Mouse (Mus musculus) left cerebral cortex, postnatal 36 days (tissue): ENCODE data around the gene Notch3. TPM values are rescaled to one million over a fixed set of nuclear protein-coding genes. Genes with fewer than 3 reads are reported as not detected.
"Not testable (repeated sequence)": the region's sequence is repeated elsewhere in the genome, so short reads cannot be mapped to it uniquely, and the experiment has no call there.

ENCODE experiments used
- DNase-seq, 2 experiments: peaks; one replicate each; pipeline ENCODE4 v3.0.0; 2021 to 2022; ENCODE audit warnings: low spot score in 2 of 2, mixed read lengths in 1 of 2
- intact Hi-C: fragments of 180-260 bp; cut with DNase I; formaldehyde crosslinking; loops from one replicate; pipeline ENCODE4 v1.15.1; 2025
- total RNA-seq, 2 experiments: library from RNA; stranded (reverse); gene quantifications; 2 replicates each; pipeline ENCODE4 v1.2.3; 2021

Gene Notch3
- total RNA-seq, 2 experiments from 2014 or later: 7.7 to 10.8 TPM

- intact Hi-C loops: no loop called here
These were observed 44.1 kb downstream of the Notch3 start for GRCm38 (mm10) chr17:32122587-32122970.

GRCm38 (mm10) chr17:32121833-32122586, 44.6 kb downstream of the Notch3 start:
- no peak for DNase-seq
- intact Hi-C loops: no loop called here

More at GRCm38 (mm10) chr17:32122587-32122970, 44.1 kb downstream of the Notch3 start:
- no peak for DNase-seq

GRCm38 (mm10) chr17:32120771-32121532, 45.7 kb downstream of the Notch3 start:
- DNase-seq: no peak
- intact Hi-C loops: no loop called here

GRCm38 (mm10) chr17:32119196-32119595, 47.5 kb downstream of the Notch3 start:
- DNase-seq: no peak
- intact Hi-C loops: no loop called here

GRCm38 (mm10) chr17:32118484-32118883, 48.2 kb downstream of the Notch3 start:
- no peak for DNase-seq
- intact Hi-C loops: no loop called here

- DNase-seq: peak; percentile 65 to 77
- intact Hi-C loops: not testable (repeated sequence)
These were observed 48.7 kb downstream of the Notch3 start for GRCm38 (mm10) chr17:32117872-32118421.

GRCm38 (mm10) chr17:32117287-32117871, 49.3 kb downstream of the Notch3 start:
- no peak for DNase-seq
- intact Hi-C loops: no loop called here

- intact Hi-C loops: no loop called here
- DNase-seq: no peak
These were observed 49.9 kb downstream of the Notch3 start for GRCm38 (mm10) chr17:32116586-32117286.

- DNase-seq, intact Hi-C loops: not testable (repeated sequence)
These were observed 52.2 kb downstream of the Notch3 start for GRCm38 (mm10) chr17:32114486-32114885.

GRCm38 (mm10) chr17:32113523-32114421, 52.9 kb downstream of the Notch3 start:
- DNase-seq: peak; percentile 52 to 63
- intact Hi-C loops: no loop called here

GRCm38 (mm10) chr17:32113255-32113522, 53.5 kb downstream of the Notch3 start:
- intact Hi-C loops: no loop called here
- no peak for DNase-seq

GRCm38 (mm10) chr17:32112434-32113254, 54.0 kb downstream of the Notch3 start:
- intact Hi-C loops: no loop called here

GRCm38 (mm10) chr17:32110980-32111780, 55.5 kb downstream of the Notch3 start:
- intact Hi-C loops: no loop called here
- no peak for DNase-seq

More at GRCm38 (mm10) chr17:32112434-32113254, 54.0 kb downstream of the Notch3 start:
- no peak for DNase-seq

- intact Hi-C loops: no loop called here
- DNase-seq: no peak
These were observed 56.2 kb downstream of the Notch3 start for GRCm38 (mm10) chr17:32110424-32110823.

GRCm38 (mm10) chr17:32109201-32109940, 57.3 kb downstream of the Notch3 start:
- intact Hi-C loops: no loop called here
- DNase-seq: no peak

GRCm38 (mm10) chr17:32108320-32109011, 58.2 kb downstream of the Notch3 start:
- intact Hi-C loops: not testable (repeated sequence)

More at GRCm38 (mm10) chr17:32108320-32109011, 58.2 kb downstream of the Notch3 start:
- DNase-seq: not testable (repeated sequence)
